8 mouse cellular contexts compared by ENCODE assay signal in the genomic region with DNA sequence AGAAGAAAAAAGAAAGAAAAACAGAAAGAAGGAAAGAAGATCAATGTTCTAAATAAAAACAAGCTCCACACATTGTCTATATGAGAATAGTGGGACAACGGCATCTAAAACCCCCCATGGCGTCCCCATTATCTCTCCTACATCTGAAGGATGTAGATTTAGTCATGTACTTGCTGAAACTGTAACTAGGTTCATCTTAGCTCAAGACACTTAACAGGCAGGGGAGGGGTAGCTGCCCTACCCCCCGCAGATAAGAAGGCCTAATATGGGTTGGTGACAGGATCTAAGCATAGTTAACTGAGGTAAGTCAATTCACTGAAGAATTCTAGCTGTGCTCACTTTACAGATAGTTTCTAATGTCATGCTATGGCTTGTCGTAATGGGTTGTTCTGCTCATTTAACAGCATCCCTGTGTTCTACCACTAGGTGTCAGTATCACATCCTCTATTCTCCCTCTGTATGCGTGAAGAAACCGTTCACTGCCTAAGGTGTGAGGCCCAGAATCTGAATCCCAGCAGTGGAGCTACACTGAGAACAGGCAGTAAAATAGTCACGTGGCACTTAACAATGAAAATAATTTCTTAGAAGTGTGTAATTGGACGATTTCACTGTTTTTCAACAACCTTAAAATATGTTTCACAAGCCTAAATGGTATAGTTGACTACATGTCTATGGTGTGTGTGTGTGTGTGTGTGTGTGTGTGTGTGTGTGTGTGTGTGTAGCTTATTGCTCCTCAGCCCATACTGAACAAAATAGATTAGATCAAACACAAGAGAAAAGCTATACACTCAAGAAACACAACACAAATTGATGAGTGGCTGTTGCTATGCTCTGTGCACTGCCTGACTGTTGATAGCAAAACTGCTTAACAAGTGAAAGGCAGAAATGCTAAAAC. TPM values are rescaled to one million over a fixed set of nuclear protein-coding genes. Genes with fewer than 3 reads are reported as not detected.
DNase-seq lines count a peak whose midpoint lies in the region; ATAC-seq and TF ChIP-seq lines count a peak whose summit lies in the region.

No protein-coding gene starts in this region.

- no peaks in the 10 kb centered on the region for H3K36me3 ChIP-seq in limb, embryonic 11.5 days (ENCODE audit: control insufficient read depth, insufficient read depth, low read length)
- no peaks in the 10 kb centered on the region for H3K36me3 ChIP-seq in limb, embryonic 10.5 days
- H3K36me3 ChIP-seq in hindbrain, postnatal 0 days (ENCODE audit: insufficient read depth, low read length) = no peaks in the 10 kb centered on the region
- no peaks in the 10 kb centered on the region for H3K36me3 ChIP-seq in liver, embryonic 11.5 days (ENCODE audit: control insufficient read depth, insufficient read depth, low read length)

- ATAC-seq in limb, embryonic 11.5 days (ENCODE audit: insufficient number of reproducible peaks, low FRiP score, low TSS enrichment, low read depth) = peak; percentile 86
- ATAC-seq in erythroblast, adult 5-6 weeks (replicated peaks; ENCODE audit: low FRiP score, poor library complexity, severe bottlenecking) = peak; percentile 73
- ATAC-seq in hindbrain, postnatal 0 days = peak; percentile 97
- peak; percentile 74 for ATAC-seq in liver, embryonic 11.5 days (replicated peaks; ENCODE audit: low FRiP score)

- H3K9ac ChIP-seq in limb, embryonic 11.5 days (ENCODE audit: low read length) = no peak overlapping the region
- H3K9ac ChIP-seq in hindbrain, postnatal 0 days (replicated peaks; ENCODE audit: low read length) = no peak overlapping the region
- H3K9ac ChIP-seq in liver, embryonic 11.5 days (ENCODE audit: low read depth, low read length) = no peak overlapping the region

- TF ChIP-seq CTCF in hindbrain, postnatal 0 days (IDR thresholded peaks at IDR 0.05; ENCODE audit: low read depth) = peak; percentile 91

- H3K27me3 ChIP-seq in limb, embryonic 11.5 days (ENCODE audit: control insufficient read depth, insufficient read depth, low read length) = no peaks in the 10 kb centered on the region
- H3K27me3 ChIP-seq in limb, embryonic 10.5 days (ENCODE audit: low read depth, poor library complexity, severe bottlenecking) = no peaks in the 10 kb centered on the region
- H3K27me3 ChIP-seq in hindbrain, postnatal 0 days (ENCODE audit: insufficient read depth, low read length) = no peaks in the 10 kb centered on the region
- H3K27me3 ChIP-seq in liver, embryonic 11.5 days (replicated peaks; ENCODE audit: control insufficient read depth, insufficient read depth, low read length) = no peaks in the 10 kb centered on the region

- DNase-seq in limb, embryonic 11.5 days (ENCODE audit: low spot score) = peak; percentile 37
- no peak for DNase-seq in limb, embryonic 10.5 days (ENCODE audit: low spot score)
- DNase-seq in WW6 (ENCODE audit: low read depth, low spot score) = peak; percentile 48
- peak; percentile 85 for DNase-seq in hindbrain, postnatal 0 days (ENCODE audit: low spot score)
- DNase-seq in liver, embryonic 11.5 days (ENCODE audit: low spot score) = no peak
- peak; percentile 61 for DNase-seq in natural killer cell, adult 2 months (ENCODE audit: low spot score in 2 of 2)
- no peak for DNase-seq in urinary bladder, adult 18-20 months (ENCODE audit: low spot score in 2 of 2)

- H3K4me1 ChIP-seq in limb, embryonic 11.5 days (ENCODE audit: control insufficient read depth, insufficient read depth, low read length) = no peaks in the 10 kb centered on the region
- no peaks in the 10 kb centered on the region for H3K4me1 ChIP-seq in limb, embryonic 10.5 days
- no peaks in the 10 kb centered on the region for H3K4me1 ChIP-seq in hindbrain, postnatal 0 days (ENCODE audit: insufficient read depth, low read length)
- H3K4me1 ChIP-seq in liver, embryonic 11.5 days (replicated peaks; ENCODE audit: control insufficient read depth, insufficient read depth, low read length) = no peaks in the 10 kb centered on the region

- no peak overlapping the region for H3K4me3 ChIP-seq in limb, embryonic 11.5 days (ENCODE audit: low read depth, low read length)
- H3K4me3 ChIP-seq in limb, embryonic 10.5 days = no peak overlapping the region
- H3K4me3 ChIP-seq in hindbrain, postnatal 0 days (ENCODE audit: low read length) = no peak overlapping the region
- no peak overlapping the region for H3K4me3 ChIP-seq in liver, embryonic 11.5 days (ENCODE audit: low read depth, low read length)

- WGBS in limb, embryonic 11.5 days = 18% methylated on average over 8 of the region's 8 CpGs
- WGBS in limb, embryonic 10.5 days = 19% methylated on average over 8 of the region's 8 CpGs
- WGBS in hindbrain, postnatal 0 days = 9% methylated on average over 8 of the region's 8 CpGs
- 17% methylated on average over 8 of the region's 8 CpGs for WGBS in liver, embryonic 11.5 days

- no peak overlapping the region for H3K27ac ChIP-seq in limb, embryonic 11.5 days (replicated peaks; ENCODE audit: low read depth, low read length)
- no peak overlapping the region for H3K27ac ChIP-seq in limb, embryonic 10.5 days
- H3K27ac ChIP-seq in hindbrain, postnatal 0 days = no peak overlapping the region
- no peak overlapping the region for H3K27ac ChIP-seq in liver, embryonic 11.5 days (ENCODE audit: low read depth, low read length)

- H3K9me3 ChIP-seq in limb, embryonic 11.5 days (ENCODE audit: control insufficient read depth, low read length) = no peaks in the 10 kb centered on the region
- H3K9me3 ChIP-seq in limb, embryonic 10.5 days (replicated peaks) = no peaks in the 10 kb centered on the region
- no peaks in the 10 kb centered on the region for H3K9me3 ChIP-seq in hindbrain, postnatal 0 days (ENCODE audit: low read length)
- H3K9me3 ChIP-seq in liver, embryonic 11.5 days (ENCODE audit: control insufficient read depth, low read length) = no peaks in the 10 kb centered on the region

- H3K4me2 ChIP-seq in limb, embryonic 11.5 days (ENCODE audit: low read depth, severe bottlenecking) = no peak overlapping the region
- no peak overlapping the region for H3K4me2 ChIP-seq in hindbrain, postnatal 0 days (ENCODE audit: low read depth, low read length)
- H3K4me2 ChIP-seq in liver, embryonic 11.5 days = no peak overlapping the region

RNA-seq across cellular contexts. Expression of a gene that starts 23.7 kb away (rescaled TPM):
- polyA plus RNA-seq in limb, embryonic 11.5 days (2014; fragmentation: Nextera tagmentation; extraction: Ambion mirVana) = 0.32 and 0.54 TPM in 2 replicates
- polyA plus RNA-seq in limb, embryonic 10.5 days (2016; fragmentation: Nextera tagmentation; extraction: Ambion mirVana) = 0.23 and 0.44 TPM in 2 replicates
- 20.3 and 22.1 TPM in 2 replicates for total RNA-seq in erythroblast, adult 5-6 weeks (2015; ENCODE audit: low replicate concordance)
- total RNA-seq in erythroblast, adult 5-6 weeks (2017; ENCODE audit: low replicate concordance) = 23.7 and 25.0 TPM in 2 replicates
- 1.1 and 1.2 TPM in 2 replicates for total RNA-seq in hindbrain, postnatal 0 days (2014; rRNA removed)
- polyA plus RNA-seq in hindbrain, postnatal 0 days (2015; fragmentation: Nextera tagmentation; extraction: Ambion mirVana) = 1.6 and 1.7 TPM in 2 replicates
- polyA plus RNA-seq in liver, embryonic 11.5 days (2014; fragmentation: Nextera tagmentation; extraction: Ambion mirVana) = 4.3 and 4.6 TPM in 2 replicates

RNA-seq across cellular contexts. Expression of a gene that starts 48.9 kb away (rescaled TPM):
- polyA plus RNA-seq in limb, embryonic 11.5 days (2014; fragmentation: Nextera tagmentation; extraction: Ambion mirVana) = 0.35 and 0.51 TPM in 2 replicates
- 0.19 and 0.29 TPM in 2 replicates for polyA plus RNA-seq in limb, embryonic 10.5 days (2016; fragmentation: Nextera tagmentation; extraction: Ambion mirVana)
- 2.3 TPM in 1 of 2 replicates, not detected in the other for total RNA-seq in erythroblast, adult 5-6 weeks (2015; ENCODE audit: low replicate concordance)
- 0.26 and 0.56 TPM in 2 replicates for total RNA-seq in erythroblast, adult 5-6 weeks (2017; ENCODE audit: low replicate concordance)
- 0.16 TPM in 1 of 2 replicates, not detected in the other for total RNA-seq in hindbrain, postnatal 0 days (2014; rRNA removed)
- polyA plus RNA-seq in hindbrain, postnatal 0 days (2015; fragmentation: Nextera tagmentation; extraction: Ambion mirVana) = 0.09 and 0.10 TPM in 2 replicates
- 1.4 and 2.0 TPM in 2 replicates for polyA plus RNA-seq in liver, embryonic 11.5 days (2014; fragmentation: Nextera tagmentation; extraction: Ambion mirVana)

Comparison
In these comparisons a context has a peak if more than half of its experiments do, and no peak if none do; other contexts are left out.
1. DNase-seq: peak in limb, embryonic 11.5 days (single experiment), WW6 (single experiment), hindbrain, postnatal 0 days (single experiment) and natural killer cell, adult 2 months (2 of 2); none in limb, embryonic 10.5 days (single experiment), liver, embryonic 11.5 days (single experiment) and urinary bladder, adult 18-20 months (0 of 2).
2. Peak in every context shown above with its lines, with median percentiles within 50 percentile points of each other: ATAC-seq.